Mouse (Mus musculus): ENCODE measurements around the gene Snd1.

Gene Snd1

DNA sequence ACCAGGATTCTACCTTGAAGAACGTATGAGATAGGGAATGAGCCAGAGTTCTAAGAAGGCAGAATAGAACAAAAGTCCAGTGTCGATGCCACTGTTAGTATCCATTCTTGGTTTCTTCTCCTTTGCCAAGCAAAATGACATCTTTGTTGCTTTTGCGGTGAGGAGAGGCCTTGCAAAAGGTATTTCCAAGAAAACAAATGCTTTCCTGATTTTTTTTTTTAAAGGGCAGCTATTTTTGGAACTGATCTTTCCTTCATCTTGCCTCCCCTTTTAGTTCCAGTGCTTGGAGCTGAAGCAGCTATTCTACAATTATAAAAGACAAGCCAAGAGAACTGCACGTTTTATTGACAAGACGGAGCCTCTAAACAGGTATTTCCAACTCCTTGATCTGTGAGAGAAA, at the start of gene Snd1:
Gene Snd1, plus strand, starts transcription at position 301 of the 400 bp plus-strand sequence.
- DNase-seq (ENCODE audit: extremely low spot score, low spot score) = no peak

DNA sequence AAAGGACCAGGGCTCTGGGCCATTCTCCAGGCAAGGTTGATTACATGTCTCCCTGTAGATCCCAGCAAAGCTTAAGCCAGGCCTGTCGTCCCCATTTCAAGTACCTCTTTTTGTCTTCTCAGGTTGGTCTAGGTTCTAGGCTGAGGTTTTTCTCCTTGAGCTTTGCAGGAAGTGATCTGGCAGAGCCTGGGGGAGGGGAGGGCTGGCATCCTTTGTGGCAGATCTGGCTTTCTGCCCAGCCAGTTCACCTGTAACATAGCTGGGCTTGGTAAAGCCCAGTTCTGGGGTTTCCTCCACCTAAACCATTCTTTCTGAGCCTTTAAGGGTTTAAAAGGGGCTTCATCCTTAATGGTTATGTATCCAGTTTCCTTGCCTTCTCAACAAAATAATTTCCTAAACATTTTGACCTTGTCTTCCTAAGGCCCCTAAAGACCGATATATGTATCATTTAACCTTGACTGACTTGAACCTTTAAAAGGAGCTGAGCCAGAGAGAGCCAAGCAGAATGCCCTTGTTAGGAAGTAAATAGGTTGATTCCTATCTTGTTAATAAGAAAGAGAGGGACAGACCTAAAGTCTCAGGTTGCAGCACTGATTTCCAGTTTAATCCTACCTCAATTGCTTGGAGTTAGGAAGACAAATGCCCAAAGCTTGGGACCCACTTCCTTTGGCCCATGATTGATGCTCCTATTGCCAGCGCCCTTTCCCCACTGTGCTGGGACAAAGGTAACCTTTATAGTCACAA, 47.7 kb upstream of the Snd1 start, which contains the start of gene Fscn3:
Gene Fscn3, plus strand, starts transcription at position 694 of the 744 bp plus-strand sequence.
- DNase-seq (ENCODE audit: extremely low spot score, low spot score) = no peak

DNA sequence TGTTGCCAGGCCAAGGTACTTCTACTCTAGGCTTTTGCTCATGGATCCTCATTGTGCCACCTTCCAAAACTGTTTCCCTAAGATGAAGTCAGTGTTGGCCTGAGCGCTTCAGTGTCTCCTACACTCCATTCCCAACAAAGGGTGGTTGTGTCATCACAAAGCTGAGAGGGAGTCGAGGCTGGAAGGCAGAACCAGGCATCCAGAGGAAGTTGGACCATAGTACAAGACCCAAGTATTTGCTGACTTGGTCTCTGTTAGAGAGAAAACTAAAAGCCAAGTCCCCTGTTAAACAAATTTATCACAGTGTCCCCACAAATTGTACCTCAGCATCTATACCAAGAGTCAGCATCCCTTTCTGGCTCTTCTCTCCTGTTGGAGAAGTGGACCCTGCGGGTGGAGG, 46.6 kb upstream of the Snd1 start, which contains the start of gene Gcc1:
Gene Gcc1, minus strand, starts transcription at position 101 of the 400 bp plus-strand sequence.
- no peak for DNase-seq (ENCODE audit: extremely low spot score, low spot score)

DNA sequence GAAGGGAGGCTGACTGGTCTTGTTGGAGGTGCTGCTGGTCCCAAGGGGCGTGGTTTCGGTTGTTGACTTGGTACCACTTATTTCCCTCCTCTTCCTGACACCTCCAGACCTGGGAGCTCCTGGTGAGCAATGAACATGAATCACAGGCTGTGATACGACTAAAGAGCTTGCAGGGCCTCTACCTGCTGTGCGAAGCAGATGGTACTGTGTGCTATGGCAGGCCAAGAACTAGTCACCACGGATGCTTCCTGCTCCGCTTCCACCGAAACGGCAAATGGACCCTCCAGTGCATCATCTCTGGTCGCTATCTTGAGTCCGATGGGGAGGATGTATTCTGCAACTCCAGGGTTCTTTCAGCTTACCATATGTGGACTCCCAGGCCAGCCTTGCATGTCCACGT, 45.1 kb upstream of the Snd1 start:
- DNase-seq (ENCODE audit: extremely low spot score, low spot score) = no peak

DNA sequence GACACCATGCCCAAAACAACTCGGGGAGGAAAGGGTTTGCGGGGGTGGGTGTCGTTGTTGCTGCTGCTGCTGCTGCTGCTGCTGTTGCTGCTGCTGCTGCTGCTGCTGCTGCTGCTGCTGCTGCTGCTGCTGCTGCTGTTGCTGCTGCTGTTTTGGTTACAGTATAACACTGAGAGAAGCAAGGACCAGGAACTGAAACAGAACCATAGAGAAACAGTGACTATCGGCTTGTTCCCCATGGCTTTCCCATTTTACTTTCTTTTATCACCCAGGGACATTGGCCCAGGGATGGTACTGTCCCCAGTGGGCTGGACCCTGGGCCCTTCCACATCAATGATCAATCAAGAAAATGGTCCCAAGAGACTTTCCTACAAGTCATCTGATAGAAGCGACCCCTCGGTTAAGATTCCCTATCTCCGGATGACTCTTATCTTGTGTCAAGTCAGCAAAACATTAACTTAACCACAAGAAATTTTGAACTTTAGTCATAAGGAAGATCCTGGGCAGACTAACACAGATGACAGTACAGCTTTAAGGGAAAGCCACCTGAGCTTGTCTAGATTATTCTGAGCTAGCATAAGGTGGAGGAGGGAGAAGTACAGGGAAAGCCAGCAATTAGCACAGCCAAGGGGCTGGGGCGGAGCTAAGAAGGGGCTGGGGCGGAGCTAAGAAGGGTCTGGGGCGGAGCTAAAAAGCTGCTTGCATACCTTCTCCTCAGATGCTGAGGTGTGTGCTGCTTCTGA, 44.0 kb upstream of the Snd1 start:
- DNase-seq (ENCODE audit: extremely low spot score, low spot score) = no peak

DNA sequence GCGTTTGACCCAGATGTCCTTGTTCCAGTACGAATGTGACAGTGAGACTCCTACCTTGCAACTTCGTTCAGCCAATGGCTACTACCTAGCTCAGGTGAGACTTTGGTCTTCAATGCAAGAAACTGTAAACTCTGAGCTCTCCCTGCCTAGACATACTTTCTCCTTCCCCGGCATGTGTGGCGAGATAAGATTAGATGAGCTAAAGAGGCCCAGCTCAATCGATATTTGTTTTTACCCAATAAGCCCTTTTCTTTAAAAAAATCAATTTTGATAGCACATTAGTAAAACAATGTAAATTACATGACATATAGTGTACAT, 43.4 kb upstream of the Snd1 start:
- no peak for DNase-seq (ENCODE audit: extremely low spot score, low spot score)

DNA sequence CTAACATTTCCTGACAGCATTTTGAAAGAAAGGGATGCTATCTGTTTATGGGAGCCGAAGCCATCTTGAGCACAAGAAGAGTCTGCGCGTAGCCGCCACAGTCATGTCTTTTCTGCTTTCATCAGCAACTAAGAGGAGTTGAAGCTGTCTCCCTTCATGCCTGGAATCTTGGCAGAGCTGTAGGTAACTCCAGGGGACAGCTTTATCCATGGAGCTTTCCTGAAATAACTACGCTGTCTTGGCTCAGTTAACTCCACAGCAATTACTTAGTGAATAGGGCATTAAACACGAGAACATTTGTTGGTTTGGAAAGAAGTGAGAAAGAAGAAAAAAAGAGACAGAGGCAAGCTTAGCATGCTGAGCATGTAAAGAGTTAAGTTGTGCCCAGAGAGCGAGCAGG, 27.0 kb upstream of the Snd1 start:
- no peak for DNase-seq (ENCODE audit: extremely low spot score, low spot score)

DNA sequence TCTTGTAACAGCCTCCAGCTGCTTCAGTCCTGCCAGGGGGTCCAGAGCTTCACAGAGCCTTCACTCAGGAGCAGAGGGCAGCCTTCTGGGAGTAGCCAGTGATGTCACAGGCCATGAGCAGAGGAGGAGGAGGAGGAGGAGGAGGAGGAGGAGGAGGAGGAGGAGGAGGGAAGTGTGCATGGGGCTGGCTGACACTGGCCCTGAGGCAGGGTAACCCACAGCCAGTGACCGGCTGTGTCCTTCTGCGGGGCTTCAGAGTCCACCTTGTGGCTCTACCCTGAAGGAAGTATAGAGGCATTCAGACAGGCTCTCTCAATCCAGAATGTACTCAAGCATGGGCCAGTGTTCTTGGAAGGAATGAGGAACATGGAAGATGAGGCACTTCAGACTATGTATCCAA, 25.7 kb upstream of the Snd1 start, which contains the start of gene Pax4:
Gene Pax4, minus strand, starts transcription at position 101 of the 400 bp plus-strand sequence.
- DNase-seq (ENCODE audit: extremely low spot score, low spot score) = no peak

DNA sequence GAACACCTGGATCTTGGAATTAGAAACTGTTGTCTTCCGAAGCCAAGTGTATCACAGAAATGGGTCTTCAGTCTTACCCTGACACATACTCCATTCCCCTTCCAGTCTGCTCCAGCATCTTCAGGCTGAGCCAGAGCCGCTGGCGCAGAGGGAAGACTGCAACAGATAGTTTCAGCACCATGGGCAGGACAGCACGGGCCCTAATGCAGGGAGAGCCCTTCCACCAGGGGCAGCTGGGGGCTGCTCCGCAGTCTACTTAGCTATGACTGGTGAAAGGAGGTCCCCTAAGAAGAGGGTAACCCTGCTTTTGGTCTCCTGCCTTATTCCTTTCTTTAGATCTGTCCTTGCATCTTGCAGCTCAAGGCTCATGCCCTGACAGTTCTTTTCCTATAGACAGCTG, 24.5 kb upstream of the Snd1 start:
- peak; percentile 17 for DNase-seq (ENCODE audit: extremely low spot score, low spot score)

DNA sequence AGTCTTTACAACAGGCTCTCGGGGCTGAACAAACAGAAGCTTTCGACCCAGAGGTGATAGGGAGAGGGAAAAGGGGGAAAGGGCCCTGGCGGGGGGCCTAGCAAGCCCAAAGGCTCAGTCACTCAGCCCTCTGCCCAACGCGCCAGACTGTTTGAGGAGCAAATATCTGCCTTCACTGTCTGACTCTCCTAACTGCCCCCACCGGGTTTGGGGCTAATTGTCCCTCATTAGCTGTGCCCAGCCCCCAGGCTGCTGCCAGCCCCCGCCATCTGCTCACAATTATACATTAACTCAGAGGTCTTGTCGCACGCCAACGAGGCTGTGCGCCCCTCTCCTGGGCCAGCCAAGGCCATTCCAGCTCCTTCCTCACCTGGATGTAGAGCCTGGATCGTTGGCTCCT, 24.0 kb upstream of the Snd1 start:
- DNase-seq (ENCODE audit: extremely low spot score, low spot score) = no peak

DNA sequence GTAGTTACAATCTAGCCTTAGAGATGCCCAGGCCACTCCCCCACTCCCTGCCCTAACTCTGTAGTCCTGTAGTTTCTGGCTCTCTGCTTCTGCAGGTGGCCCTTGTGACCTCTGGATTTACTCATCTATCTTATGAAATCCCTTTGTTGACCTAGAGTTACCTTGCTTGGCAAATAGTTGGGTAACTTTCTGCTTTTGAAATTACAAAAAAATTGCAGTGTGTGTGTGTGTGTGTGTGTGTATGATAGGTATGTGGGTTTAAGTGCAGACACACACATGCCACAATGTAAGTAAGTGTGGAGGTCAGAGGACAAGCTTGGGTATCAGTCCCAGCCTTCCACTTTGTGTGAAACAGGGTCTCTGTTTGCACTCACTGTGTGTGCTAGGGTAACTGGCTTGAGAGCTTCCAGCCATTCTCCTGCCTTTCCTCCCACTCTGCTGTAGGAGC, 15.7 kb upstream of the Snd1 start:
- no peak for DNase-seq (ENCODE audit: extremely low spot score, low spot score)

DNA sequence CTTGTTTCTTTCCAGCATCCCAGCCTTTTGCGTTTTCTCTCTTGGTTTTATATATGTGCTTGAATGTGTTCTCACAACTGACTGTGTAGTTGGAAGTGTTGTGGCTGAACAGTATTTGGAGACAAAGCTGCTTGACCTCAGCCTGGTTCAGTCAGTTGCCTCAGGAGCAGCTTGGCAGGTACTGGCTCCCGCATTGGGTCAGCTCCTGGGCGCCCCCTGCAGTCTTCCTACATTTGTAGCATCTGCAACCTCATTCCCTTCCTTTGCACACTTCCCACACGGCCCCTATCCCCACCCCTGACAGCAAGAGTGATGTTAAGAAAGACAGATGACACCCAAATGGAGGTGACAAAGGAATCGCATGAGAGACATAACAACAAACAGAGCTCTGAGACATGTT, 14.4 kb upstream of the Snd1 start:
- peak; percentile 32 for DNase-seq (ENCODE audit: extremely low spot score, low spot score)

DNA sequence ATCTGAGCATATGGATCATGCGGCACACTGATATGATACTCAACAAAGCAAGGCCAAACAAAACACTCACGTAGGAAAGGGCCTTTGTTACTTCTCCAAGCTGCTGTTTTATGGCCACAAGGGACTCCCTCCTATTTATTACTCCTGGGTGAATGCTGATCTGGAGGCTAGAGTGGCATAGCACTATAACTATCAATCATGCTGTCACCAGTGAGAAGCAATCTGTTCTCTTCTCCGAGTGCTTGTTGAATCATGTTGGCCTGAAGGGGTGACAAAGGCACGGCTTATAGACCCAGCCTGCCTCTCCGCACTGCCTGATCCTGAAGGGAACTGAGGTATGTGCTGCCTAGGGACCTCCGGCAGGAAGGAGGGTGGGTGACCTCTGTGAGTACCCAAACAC, 10.3 kb upstream of the Snd1 start:
- DNase-seq (ENCODE audit: extremely low spot score, low spot score) = peak; percentile 29

DNA sequence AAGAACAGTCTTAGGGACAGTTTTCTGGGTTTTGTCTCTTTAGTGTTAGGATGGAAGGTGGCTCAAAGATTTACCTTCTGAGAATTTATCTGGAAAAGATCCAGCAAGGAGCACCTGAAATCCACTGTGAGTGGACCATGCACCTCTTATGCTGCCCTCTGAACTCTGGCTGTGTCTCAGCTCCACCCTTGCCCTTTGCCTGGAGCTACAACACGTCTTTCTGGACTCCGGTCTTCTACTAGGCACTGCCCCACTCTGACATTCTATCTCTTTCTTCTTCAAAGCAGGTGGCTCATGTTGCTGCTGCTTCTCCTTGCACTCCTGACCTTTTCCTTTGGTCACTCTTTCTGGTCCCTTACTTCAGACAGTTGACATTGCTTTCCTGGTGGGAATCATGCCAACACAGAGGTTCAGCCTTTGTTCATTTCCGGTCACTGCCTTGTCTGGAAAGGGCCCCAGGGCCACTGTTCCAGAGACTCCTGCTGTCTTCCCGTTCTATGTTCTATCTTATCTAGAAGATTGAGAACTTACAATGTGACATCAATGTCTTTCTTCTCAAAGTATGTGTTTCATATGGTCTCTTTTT, 4.8 kb upstream of the Snd1 start:
- no peak for DNase-seq (ENCODE audit: extremely low spot score, low spot score)

DNA sequence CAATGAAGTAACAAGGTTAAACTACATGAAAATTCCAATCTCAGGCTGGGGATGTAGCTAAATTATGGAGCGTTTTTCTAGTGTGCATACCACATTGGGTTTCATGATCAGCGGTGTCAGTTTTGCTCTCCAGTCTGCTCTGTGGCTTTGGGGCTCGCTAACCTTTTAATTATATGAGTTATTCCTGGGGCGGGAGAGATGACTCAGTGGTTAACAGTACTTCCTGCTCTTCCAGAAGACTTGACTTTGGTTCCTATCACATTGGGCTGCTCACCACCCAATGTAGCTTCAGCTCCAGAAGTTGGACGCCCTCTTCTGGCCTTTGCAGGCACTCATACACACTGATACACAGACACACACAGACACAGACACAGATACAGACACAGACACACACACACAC, 4.3 kb upstream of the Snd1 start:
- no peak for DNase-seq (ENCODE audit: extremely low spot score, low spot score)

DNA sequence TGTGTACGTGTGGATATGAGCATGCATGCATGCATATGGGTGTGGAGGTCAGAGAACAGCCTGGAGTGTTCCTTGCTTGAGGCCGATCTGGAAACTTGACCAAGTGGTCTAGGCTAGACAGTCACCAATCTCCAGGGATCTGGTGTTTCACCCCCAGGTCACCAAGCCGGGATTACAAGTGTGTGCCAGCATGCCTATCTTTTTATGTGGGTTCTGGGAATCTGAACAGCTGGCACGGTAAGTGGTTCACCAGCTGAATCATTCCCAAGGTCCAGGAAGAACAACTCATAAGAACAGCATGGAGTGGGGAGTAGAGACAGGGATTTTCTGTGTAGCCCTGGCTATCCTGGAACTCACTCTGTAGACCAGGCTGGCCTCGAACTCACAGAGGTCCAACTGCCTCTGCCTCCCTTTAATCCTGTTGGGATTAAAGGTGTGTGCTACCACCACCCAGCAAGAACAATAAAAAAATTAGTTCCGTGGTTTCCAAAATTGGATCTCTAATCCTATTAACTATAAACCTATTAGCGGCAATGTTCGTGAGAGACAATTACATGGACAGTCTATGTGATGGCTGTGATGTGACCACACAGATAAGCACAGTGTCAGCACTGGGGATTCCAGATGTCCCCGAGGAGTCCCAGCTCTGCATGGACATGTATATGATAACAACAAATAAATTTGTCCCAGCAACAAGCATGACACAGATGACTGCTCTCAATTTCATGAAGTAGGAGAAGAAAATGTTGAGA, 3.5 kb upstream of the Snd1 start:
- no peak for DNase-seq (ENCODE audit: extremely low spot score, low spot score)

DNA sequence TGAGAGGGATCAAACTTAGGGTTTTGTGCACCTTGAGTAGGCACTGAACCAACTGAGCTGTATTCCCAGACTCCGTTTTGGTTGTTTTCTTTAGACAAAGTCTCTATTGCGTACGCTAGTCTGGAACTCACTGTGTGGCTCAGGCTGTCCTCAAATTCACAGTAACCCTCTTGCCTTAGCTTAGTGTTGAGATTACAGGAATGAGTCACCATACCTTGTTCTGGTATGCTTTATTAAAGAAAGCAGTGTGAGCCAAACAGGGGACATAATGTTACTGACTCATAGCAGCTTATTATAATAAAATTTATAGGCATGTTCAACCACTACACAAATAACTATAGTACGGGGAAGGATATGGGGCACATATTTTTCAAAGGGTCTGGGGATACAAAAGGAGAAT, 728 bp upstream of the Snd1 start:
- DNase-seq (ENCODE audit: extremely low spot score, low spot score) = no peak

DNA sequence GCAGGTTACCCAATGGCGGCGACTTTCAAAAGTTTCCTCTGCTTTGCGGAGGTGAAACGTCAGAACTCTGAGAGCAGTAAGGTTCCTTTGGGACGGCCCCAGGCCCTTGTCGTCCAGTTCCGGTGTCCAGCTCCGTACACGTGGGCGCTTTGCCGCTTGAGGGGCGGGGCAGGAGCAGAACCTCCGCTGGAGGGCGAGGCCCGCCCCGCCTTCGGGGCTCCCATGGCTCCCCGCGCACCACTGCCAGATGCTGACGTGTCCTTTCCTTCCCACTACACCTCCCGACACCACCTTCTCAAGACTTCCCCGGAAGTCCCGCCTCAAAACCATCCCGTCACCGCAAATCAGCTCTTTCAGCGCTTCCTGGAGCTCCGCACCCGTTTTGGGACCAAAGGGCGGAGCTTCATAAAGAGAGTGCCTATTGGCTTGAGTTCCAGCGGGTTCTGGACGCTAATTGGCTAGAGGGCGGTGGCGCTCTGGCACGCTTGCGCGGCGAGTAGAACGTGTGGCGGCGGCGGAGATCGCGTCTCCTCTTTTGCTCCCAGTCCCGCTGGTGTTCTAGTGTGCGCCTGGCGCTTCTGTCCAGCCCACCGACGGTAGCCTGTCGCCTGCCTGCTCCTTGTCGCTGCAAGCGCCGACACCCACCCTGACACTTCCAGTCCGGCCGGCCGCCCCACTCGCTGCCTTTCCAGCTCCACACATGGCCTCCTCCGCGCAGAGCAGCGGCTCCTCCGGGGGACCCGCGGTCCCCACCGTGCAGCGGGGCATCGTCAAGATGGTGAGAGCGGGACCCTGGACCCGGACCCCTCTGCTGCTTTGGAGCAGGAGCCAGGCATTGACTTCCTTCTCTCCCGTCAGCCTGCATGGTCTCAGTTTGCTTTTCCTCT, 5.2 kb downstream of the Snd1 start:
- DNase-seq (ENCODE audit: extremely low spot score, low spot score) = peak; percentile 93

DNA sequence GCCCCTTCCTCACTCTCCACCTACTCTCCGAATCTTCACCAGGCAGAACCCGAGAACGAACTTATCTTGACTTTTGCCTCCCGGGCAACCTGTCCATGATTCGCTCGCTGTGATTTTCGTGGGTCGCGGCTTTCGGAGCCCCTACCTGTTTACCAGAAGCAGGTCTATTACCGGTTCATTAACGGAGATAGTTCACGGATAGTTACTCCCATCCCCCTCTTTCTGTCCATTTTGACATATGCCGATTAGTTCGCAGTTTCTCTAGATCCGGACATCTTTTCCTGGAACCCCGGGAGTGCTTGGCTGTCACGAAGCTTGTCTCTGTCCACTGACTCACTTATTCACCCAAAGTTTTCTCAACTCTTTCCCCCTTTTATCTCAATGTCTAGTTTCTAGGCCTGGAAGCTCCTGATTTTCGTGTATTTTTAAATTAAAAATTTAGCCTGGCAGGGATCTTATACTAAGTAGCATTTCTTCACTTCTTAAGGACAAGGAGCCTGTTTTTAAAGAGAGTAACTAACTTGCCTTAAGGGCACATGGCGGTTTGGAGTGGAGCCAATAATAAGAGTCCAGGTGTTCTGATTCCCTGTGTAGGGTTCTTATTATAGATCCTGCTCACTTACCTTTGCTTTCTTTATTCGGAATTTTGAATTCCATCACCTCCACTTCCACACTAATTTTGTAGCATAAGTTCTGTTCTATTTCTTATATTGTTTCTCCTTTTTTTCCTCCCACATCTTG, 6.0 kb downstream of the Snd1 start:
- no peak for DNase-seq (ENCODE audit: extremely low spot score, low spot score)

DNA sequence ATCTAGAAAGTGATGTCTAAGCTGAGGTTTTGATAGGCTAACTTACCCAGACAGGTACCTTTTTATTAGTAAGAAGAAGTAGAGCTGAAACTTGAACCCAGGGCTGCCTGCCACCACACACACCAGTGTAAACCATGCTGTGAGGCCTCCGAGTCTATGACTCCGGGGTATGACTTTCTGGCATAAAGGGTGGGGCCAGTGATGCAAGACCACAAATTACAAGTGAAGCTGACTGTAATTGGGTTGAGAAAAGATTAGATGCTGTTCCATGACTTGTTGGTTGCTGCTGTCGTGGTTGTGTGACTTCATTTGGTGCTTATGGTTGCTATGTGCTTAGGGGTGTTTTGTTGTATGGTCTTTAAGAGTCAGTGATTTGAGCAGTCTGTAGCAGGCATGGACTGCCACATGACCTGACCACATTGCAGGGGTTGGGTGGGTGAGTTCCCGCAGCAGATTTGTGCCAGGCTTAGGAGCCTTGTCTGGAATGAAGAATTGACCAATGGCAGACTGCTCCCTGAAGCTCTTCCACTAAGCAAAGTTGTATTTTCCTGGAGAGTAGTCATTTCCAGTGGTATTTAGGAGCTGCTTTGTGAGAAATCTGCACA, 7.9 kb downstream of the Snd1 start:
- no peak for DNase-seq (ENCODE audit: extremely low spot score, low spot score)
